Mouse (Mus musculus) ES-Bruce4 (cell line): Measurements from ENCODE around the gene Cd37. TPM values are rescaled to one million over a fixed set of nuclear protein-coding genes. Genes with fewer than 3 reads are reported as not detected.
A peak's percentile ranks its signal among the peaks of the same experiment; 100 is the strongest.

ENCODE experiments used
- H3K27ac ChIP-seq: 2 replicates; pipeline ENCODE4 v1.5.1; 2012; ENCODE audit warnings: low read length, inconsistent platforms; ENCODE audit not compliant: insufficient read depth
- H3K27me3 ChIP-seq: 2 replicates; pipeline ENCODE4 v1.6.1; 2012; ENCODE audit warnings: mild to moderate bottlenecking, low read length, inconsistent platforms; ENCODE audit not compliant: control insufficient read depth, poor library complexity, insufficient read depth, severe bottlenecking
- H3K36me3 ChIP-seq: 2 replicates; pipeline ENCODE4 v1.6.1; 2012; ENCODE audit warnings: inconsistent platforms, mild to moderate bottlenecking, low read length, moderate library complexity; ENCODE audit not compliant: control insufficient read depth, poor library complexity, insufficient read depth, severe bottlenecking
- H3K4me1 ChIP-seq: one replicate; pipeline ENCODE4 v1.8.1; 2011; ENCODE audit warnings: low read length; ENCODE audit not compliant: control insufficient read depth, insufficient read depth
- H3K4me3 ChIP-seq: 2 replicates; pipeline ENCODE4 v1.5.1; 2011; ENCODE audit warnings: low read depth, mild to moderate bottlenecking, low read length
- H3K9ac ChIP-seq: 2 replicates; pipeline ENCODE4 v1.6.1; 2012; ENCODE audit warnings: low read depth, mild to moderate bottlenecking, inconsistent platforms; ENCODE audit not compliant: poor library complexity, severe bottlenecking
- H3K9me3 ChIP-seq: replicated peaks from 2 replicates; pipeline ENCODE4 v1.6.1; 2012; ENCODE audit warnings: mild to moderate bottlenecking, low read length, inconsistent platforms; ENCODE audit not compliant: control insufficient read depth, poor library complexity, insufficient read depth, severe bottlenecking
- CTCF ChIP-seq: IDR thresholded peaks from one replicate; pipeline ENCODE4 v1.8.1; 2011; ENCODE audit warnings: low read depth, low read length
- EP300 ChIP-seq: IDR thresholded peaks from 2 replicates; pipeline ENCODE4 v1.6.1; 2011; ENCODE audit warnings: low read depth, low read length; ENCODE audit not compliant: insufficient read depth
- POLR2A ChIP-seq: IDR thresholded peaks from one replicate; pipeline ENCODE4 v1.8.1; 2011; ENCODE audit warnings: low read length; ENCODE audit not compliant: insufficient read depth
- polyA plus RNA-seq: library from polyadenylated mRNA; stranded (reverse); fragments of >200 nt; gene quantifications from 2 replicates; pipeline ENCODE4 v1.2.4, GENCODE M21; 2011; ENCODE audit warnings: low read depth; ENCODE audit not compliant: missing spikeins, insufficient read depth, insufficient read length

The Cd37 gene
- polyA plus RNA-seq, 1 experiment: 3.4 TPM

DNA sequence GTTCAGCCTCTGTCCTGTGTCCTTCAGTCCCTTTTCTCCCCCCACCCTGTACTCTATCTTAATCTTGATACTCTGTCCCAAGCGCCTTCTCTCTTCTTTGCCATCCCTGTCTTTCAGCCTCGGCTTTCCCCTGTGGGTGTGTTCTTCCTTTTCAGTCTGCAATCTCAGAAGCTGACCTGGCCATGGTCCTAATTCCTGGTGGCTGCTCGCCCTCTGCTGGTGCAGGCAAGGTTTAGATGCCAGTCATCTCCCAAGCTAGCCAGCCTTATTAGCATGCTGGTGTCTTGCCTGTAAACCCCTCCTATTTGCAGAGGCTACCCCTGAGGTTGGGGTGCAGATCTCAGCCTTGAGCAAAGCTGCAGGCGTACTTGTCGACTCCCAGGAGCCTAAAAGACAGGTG, 40.5 kb downstream of the Cd37 start:
- Histone ChIP-seq H3K9me3 (no peaks in the 10 kb centered on the region), H3K4me3 (no peak overlapping the region), H3K9ac (no peak overlapping the region), H3K27me3 (no peaks in the 10 kb centered on the region), H3K27ac (no peak overlapping the region), H3K36me3 (no peaks in the 10 kb centered on the region), H3K4me1 (no peaks in the 10 kb centered on the region)
- TF ChIP-seq CTCF (peak; percentile 94), POLR2A (no peak)

DNA sequence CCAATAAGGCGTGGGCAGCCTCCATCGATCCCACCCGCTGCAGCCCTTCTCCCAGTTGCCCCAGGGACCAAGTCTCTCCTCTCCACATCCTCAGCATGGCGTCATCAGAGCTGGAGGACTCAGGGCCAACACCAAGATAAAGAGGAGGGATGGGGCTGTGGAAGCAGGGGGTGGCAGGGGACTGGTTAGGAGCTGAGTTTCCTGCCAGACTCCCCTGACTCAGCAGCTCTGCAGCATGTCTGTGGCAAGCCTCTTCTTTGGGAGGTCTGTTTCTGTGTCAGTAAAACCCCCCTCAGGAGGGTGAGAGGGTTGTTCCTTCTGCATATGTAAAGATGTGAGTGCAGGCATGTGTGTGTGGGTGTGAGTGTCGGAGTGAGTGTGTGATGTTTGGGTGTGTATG, 41.9 kb downstream of the Cd37 start:
- H3K27me3 ChIP-seq: no peaks in the 10 kb centered on the region
- no peak for TF ChIP-seq POLR2A
- TF ChIP-seq EP300: no peak
- no peak for TF ChIP-seq CTCF
- no peak overlapping the region for H3K9ac ChIP-seq
- no peaks in the 10 kb centered on the region for H3K4me1 ChIP-seq
- H3K27ac ChIP-seq: no peak overlapping the region
- no peak overlapping the region for H3K4me3 ChIP-seq
- no peaks in the 10 kb centered on the region for H3K36me3 ChIP-seq
- no peaks in the 10 kb centered on the region for H3K9me3 ChIP-seq

DNA sequence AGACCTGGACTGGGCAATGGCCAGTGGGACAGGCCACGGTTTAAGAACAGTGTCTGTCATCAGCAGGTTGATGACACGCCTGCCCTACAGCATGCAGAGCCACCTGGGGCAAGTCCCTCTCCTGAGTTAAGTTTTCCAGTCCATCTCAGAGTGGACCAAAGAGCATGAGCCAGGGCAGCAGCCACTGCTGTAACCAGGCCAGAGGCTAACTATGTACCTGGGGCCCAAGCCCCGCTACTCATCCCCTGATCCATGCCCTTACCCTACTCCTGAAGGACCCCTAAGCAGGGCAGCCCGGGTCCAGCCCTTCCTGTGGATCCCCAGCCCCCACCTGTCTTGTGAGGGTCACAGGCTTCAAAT, 42.8 kb downstream of the Cd37 start:
- H3K4me3 ChIP-seq: no peak overlapping the region
- H3K27ac ChIP-seq: no peak overlapping the region
- no peak overlapping the region for H3K9ac ChIP-seq
- TF ChIP-seq CTCF: no peak
- TF ChIP-seq POLR2A: no peak
- TF ChIP-seq EP300: no peak
- H3K27me3 ChIP-seq: no peaks in the 10 kb centered on the region
- H3K4me1 ChIP-seq: no peaks in the 10 kb centered on the region
- H3K9me3 ChIP-seq: no peaks in the 10 kb centered on the region
- no peaks in the 10 kb centered on the region for H3K36me3 ChIP-seq

DNA sequence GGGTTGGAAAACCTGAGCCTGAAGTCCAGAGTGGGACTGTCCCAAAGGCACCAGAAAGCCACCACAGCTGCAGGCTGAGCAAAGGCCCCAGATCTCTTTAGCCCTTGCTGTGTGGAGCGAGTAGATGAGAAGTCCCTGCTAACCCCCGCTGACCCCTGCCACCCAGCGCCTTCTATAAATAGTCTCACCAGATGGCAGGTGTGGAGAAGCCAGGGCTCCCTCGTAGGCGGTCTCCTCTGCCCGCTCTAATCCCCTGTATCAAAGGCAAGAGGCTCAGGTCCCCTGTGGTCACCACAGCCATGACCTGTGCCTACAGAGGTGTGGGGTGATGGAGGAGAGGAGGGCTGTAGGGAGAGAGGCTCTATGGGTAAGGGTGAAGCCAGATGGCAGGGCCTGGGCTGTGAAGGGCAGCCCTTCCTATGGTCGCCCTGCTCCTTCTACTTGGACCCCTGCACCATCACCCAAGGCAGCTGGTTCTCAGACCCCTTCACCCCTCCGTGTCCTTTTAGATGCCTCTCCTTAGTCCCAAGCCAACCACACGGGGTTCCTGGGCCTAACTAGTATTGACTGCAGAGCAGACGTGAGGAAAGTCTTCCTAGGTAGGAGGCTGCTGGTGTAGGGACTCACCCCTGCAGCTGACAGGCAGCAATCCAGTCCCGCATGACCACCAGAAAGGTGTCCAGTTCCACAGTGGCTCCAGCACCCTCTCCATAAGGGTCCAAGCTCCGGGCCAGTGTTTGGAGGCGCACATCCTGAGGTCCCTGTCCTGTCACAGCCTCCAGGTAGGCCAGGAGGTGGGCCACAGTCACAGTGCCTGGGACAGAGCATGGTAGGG, 43.4 kb downstream of the Cd37 start:
- Histone ChIP-seq H3K9me3 (no peaks in the 10 kb centered on the region), H3K9ac (no peak overlapping the region), H3K4me1 (no peaks in the 10 kb centered on the region), H3K27ac (no peak overlapping the region), H3K36me3 (no peaks in the 10 kb centered on the region), H3K4me3 (no peak overlapping the region), H3K27me3 (no peaks in the 10 kb centered on the region)
- TF ChIP-seq EP300 (no peak), CTCF (no peak), POLR2A (no peak)

DNA sequence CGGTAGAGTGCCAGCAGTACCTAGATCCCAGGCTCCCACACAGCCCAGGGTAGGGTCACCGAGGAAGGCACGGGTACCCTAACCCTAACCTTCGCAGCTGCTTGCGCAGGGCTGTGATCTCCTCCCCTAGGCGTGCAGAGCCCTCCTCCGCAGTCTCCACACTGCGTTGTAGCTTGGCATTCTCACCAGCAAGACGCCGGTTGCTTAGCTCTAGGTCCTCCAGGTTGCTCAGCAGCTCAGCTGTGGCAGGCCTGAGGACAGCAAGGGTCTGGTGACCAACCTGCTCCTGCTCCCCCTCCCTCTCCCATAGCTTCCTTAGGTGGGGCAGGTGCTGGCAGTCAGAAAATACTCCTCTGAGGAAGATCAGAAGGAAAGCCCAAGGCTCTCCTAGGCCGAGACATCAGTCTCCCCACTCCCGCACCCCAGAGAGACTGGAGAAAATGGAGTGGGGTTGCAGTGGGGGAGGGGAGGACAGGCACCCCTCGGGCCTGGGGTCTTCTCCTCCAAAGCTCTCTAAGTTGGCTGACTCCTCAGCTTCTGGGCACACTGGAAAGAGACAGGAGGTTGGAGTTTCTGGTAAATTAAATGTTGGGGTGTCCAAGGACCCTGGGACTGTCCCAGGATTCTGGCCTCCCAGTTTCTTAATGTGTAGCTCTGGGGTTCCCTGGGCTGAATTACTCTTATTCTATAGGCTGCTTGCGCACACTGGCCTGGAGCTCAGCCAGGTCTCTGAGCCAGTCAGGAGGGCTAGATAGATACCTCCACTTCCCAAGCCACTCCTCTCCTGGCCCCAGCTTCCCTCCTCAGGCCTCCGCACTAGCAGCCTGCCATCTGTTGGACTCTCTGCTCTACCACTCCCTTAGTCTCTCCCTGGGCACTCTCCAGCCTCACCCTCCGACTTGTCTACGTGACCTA, 44.8 kb downstream of the Cd37 start:
- Histone ChIP-seq H3K4me1 (no peaks in the 10 kb centered on the region), H3K36me3 (no peaks in the 10 kb centered on the region), H3K27me3 (no peaks in the 10 kb centered on the region), H3K4me3 (no peak overlapping the region), H3K27ac (no peak overlapping the region), H3K9me3 (no peaks in the 10 kb centered on the region), H3K9ac (no peak overlapping the region)
- TF ChIP-seq EP300 (no peak), POLR2A (no peak), CTCF (no peak)

DNA sequence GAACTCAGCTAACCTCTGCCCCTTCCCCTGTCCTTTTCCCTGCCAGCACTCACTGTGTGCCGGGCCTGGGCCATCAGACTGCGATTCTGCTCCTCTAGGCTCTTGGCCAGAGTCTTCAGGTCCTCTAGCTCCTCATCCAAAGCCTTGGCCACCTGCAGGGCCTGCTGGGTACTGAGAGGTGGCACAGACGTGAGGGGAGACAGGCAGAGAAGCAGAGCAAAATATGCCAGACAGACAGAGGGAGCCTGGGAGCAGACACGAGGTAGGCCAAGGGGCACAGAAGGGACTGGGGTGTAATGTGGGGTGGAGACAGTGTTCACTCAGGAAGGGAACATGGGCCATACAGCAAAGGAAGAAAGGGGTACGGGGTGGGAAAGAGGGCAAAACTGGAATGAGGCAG, 45.5 kb downstream of the Cd37 start:
- Histone ChIP-seq H3K4me1 (no peaks in the 10 kb centered on the region), H3K9ac (no peak overlapping the region), H3K9me3 (no peaks in the 10 kb centered on the region), H3K36me3 (no peaks in the 10 kb centered on the region), H3K27me3 (no peaks in the 10 kb centered on the region), H3K4me3 (no peak overlapping the region), H3K27ac (no peak overlapping the region)
- no peak for TF ChIP-seq POLR2A
- TF ChIP-seq EP300: no peak
- no peak for TF ChIP-seq CTCF
